Mouse (Mus musculus) heart, adult 2 months (tissue): ENCODE data around the gene Fam3b. TPM values are rescaled to one million over a fixed set of nuclear protein-coding genes. Genes with fewer than 3 reads are reported as not detected.

ENCODE experiments used
- DNase-seq, 2 experiments: peaks; one replicate each; pipeline ENCODE4 v3.0.0; 2021
- H3K27ac ChIP-seq: fragments of 200-600 bp; 2 replicates; pipeline ENCODE4 v1.8.1; 2022
- H3K27me3 ChIP-seq: fragments of 200-500 bp; 2 replicates; pipeline ENCODE4 v1.6.1; 2012; ENCODE audit warnings: mild to moderate bottlenecking, low read length, inconsistent platforms, mixed read lengths; ENCODE audit not compliant: control insufficient read depth, insufficient read depth
- H3K36me3 ChIP-seq: fragments of 200-500 bp; 2 replicates; pipeline ENCODE4 v1.6.1; 2012; ENCODE audit warnings: low read length, inconsistent platforms; ENCODE audit not compliant: control insufficient read depth, insufficient read depth
- H3K4me1 ChIP-seq: fragments of 200-500 bp; 2 replicates; pipeline ENCODE4 v1.6.1; 2011; ENCODE audit warnings: low read length; ENCODE audit not compliant: control insufficient read depth, insufficient read depth
- H3K4me3 ChIP-seq: fragments of 200-600 bp; 2 replicates; pipeline ENCODE4 v1.8.1; 2022
- H3K79me2 ChIP-seq: fragments of 200-500 bp; replicated peaks from 2 replicates; pipeline ENCODE4 v1.6.1; 2012; ENCODE audit warnings: mild to moderate bottlenecking, inconsistent platforms, low read length, moderate library complexity, mixed read lengths; ENCODE audit not compliant: control insufficient read depth, insufficient read depth
- H3K9ac ChIP-seq: fragments of 200-500 bp; 2 replicates; pipeline ENCODE4 v1.6.1; 2012; ENCODE audit warnings: low read depth, mild to moderate bottlenecking, control low read depth, inconsistent platforms, low read length, mixed read lengths
- CTCF ChIP-seq: fragments of 200-600 bp; IDR thresholded peaks from 2 replicates; pipeline ENCODE4 v1.8.1; 2022; ENCODE audit warnings: antibody characterized with exemption, mild to moderate bottlenecking, moderate library complexity
- EP300 ChIP-seq: fragments of 200-500 bp; IDR thresholded peaks from 2 replicates; pipeline ENCODE4 v1.6.1; 2011; ENCODE audit warnings: low read depth, low read length, control low read depth; ENCODE audit not compliant: insufficient read depth
- POLR2A ChIP-seq: fragments of 200-500 bp; IDR thresholded peaks from 2 replicates; pipeline ENCODE4 v1.6.1; 2011; ENCODE audit warnings: mild to moderate bottlenecking, low read depth, low read length, control low read depth; ENCODE audit not compliant: insufficient read depth
- WGBS: fragments of 180-500 bp; shearing (Covaris S2); methylation state at CpG from one replicate; pipeline ENCODE4 v1.1.7; 2018; 5-methylcytosine and 5-hydroxymethylcytosine counted together
- intact Hi-C: fragments of 180-260 bp; cut with DNase I; formaldehyde crosslinking; loops from one replicate; pipeline ENCODE4 v1.15.1; 2025
- polyA plus RNA-seq: library from polyadenylated mRNA; depleted of rRNA; stranded (reverse); fragments of >200 nt; gene quantifications from 2 replicates; pipeline ENCODE4 v1.2.3, GENCODE M21; 2012
- total RNA-seq, 2 experiments: library from RNA; stranded (reverse); gene quantifications; 2 replicates each; pipeline ENCODE4 v1.2.3; 2021

The Fam3b gene
- total and polyA plus RNA-seq, 3 experiments, result not detected

DNA sequence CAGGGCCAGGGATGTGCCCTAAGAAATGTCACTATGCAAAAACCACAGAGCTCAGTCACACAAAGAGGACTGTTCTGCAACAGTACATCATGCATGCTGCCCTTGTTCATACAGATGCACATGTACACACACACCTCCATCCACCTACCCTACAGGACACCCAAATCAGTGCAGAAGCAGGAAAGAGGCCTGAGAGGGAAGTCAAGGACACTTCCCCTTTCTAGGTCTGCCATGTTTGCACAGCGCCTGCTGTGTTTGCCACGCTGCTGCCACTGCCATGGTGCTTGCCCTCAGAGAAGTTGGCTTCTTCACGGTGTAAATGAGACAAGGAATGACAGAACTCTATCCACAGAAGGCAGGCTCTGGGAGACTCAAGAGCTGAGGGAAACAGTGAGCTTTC, 10.8 kb downstream of the Fam3b start:
- Histone ChIP-seq H3K4me1 (no peaks in the 10 kb centered on the region), H3K36me3 (no peaks in the 10 kb centered on the region), H3K9ac (no peak overlapping the region), H3K27ac (no peak overlapping the region), H3K79me2 (no peaks in the 10 kb centered on the region), H3K27me3 (no peaks in the 10 kb centered on the region), H3K4me3 (no peak overlapping the region)
- intact Hi-C loops, result no loop called here
- no peak for TF ChIP-seq EP300
- no peak for TF ChIP-seq POLR2A
- no peak for TF ChIP-seq CTCF
- DNase-seq, result no peak
- WGBS, result 79% methylated on average over 3 of the region's 3 CpGs

DNA sequence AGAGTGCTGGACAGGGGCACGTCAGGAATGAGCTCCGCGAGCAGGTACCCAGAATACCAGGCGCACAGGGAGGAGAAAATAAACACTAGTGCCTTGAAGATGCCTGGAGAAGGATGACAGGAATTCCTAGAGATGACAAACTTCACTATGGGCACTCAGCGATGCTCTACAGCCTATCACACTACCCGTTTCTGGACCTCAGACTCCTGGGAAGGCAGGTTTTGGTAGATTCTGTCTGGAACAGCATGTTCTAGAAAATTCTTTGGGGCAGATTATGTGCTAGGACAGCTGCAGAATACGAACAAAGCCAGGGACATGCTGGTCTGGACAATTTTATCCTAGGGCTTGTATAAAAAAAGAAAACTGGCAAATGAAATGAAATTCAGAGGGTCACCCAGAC, 13.7 kb downstream of the Fam3b start:
- no peaks in the 10 kb centered on the region for H3K27me3 ChIP-seq
- intact Hi-C loops, result no loop called here
- DNase-seq, result no peak

DNA sequence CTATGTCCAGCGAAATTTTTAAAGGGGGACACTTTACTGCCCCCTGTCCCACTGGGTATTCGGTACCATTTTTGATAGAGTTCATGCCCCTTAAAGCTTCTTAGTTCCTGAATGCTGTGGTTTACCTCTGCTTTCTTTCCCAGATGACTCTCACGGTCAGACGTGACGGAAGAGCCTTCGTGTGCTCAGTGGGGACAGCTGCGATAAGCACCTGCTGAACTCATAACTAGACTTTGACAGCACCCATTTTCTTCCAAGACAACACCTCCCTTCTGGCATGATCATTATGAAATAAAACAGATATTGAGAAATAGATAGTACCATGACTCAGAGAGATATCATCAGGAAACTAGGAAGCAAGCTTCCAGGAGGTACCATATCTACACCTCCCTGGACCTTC, 15.2 kb downstream of the Fam3b start:
- intact Hi-C loops, result no loop called here
- TF ChIP-seq EP300, result no peak
- no peak for TF ChIP-seq POLR2A
- TF ChIP-seq CTCF, result no peak
- Histone ChIP-seq H3K4me3 (no peak overlapping the region), H3K36me3 (no peaks in the 10 kb centered on the region), H3K27me3 (no peaks in the 10 kb centered on the region), H3K79me2 (no peaks in the 10 kb centered on the region), H3K4me1 (no peaks in the 10 kb centered on the region), H3K27ac (no peak overlapping the region), H3K9ac (no peak overlapping the region)
- WGBS, result 91% methylated on average over 7 of the region's 7 CpGs
- DNase-seq, result no peak

More for the DNA sequence above, 13.7 kb downstream of the Fam3b start:
- Histone ChIP-seq H3K36me3 (no peaks in the 10 kb centered on the region), H3K79me2 (no peaks in the 10 kb centered on the region), H3K9ac (no peak overlapping the region), H3K4me3 (no peak overlapping the region), H3K27ac (no peak overlapping the region), H3K4me1 (no peaks in the 10 kb centered on the region)
- TF ChIP-seq POLR2A (no peak), EP300 (no peak), CTCF (no peak)
- 86% methylated on average over 7 of the region's 7 CpGs for WGBS

DNA sequence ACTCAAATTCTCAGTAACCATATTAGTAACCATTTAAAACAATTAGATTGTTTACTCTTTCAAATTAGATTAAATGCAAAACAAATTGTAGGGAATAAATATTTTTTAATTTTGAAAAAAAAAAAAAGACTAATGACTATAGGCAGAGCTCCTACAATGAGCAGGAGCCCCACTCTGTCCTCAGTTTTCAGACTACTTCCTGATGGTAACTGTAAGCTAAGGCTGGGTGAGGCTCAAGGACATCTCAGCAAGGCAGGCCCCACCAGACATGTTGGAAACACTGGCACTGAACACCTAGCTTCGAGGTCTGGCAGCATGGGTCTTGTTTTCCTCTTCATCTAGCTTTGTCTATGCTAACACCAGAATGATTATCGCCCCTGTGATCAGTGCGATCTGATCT, 16.5 kb downstream of the Fam3b start:
- Histone ChIP-seq H3K36me3 (no peaks in the 10 kb centered on the region), H3K4me3 (no peak overlapping the region), H3K79me2 (no peaks in the 10 kb centered on the region), H3K27ac (no peak overlapping the region), H3K27me3 (no peaks in the 10 kb centered on the region), H3K4me1 (no peaks in the 10 kb centered on the region), H3K9ac (no peak overlapping the region)
- TF ChIP-seq POLR2A, result no peak
- no peak for TF ChIP-seq EP300
- no peak for TF ChIP-seq CTCF
- DNase-seq, result no peak
- 87% methylated on average over 3 of the region's 3 CpGs for WGBS
- intact Hi-C loops, result no loop called here

DNA sequence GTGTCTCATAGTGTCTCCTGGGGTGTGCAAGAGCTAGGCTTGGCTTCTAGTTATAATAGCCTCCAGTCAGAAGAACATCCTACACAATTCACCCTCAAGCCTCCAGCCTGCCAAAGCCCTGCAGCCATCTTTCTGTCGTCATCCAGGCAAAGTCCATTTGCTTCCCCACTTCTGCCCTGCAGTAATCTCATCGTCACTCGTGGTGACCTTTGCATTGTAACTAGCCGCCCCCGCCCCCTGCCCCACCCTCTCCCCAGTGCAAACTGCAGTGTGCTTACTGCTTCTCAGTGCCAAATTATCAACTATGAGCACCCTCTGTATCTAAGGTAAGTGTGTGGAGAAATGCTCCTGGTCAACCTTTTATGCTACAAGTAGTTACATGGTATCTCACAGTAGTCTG, 16.9 kb downstream of the Fam3b start:
- no peaks in the 10 kb centered on the region for H3K4me1 ChIP-seq
- no peaks in the 10 kb centered on the region for H3K36me3 ChIP-seq
- intact Hi-C loops, result no loop called here
- H3K4me3 ChIP-seq, result no peak overlapping the region
- WGBS, result 41% methylated on average over 5 of the region's 5 CpGs
- H3K79me2 ChIP-seq, result no peaks in the 10 kb centered on the region
- H3K27me3 ChIP-seq, result no peaks in the 10 kb centered on the region
- H3K9ac ChIP-seq, result no peak overlapping the region
- no peak for DNase-seq
- no peak for TF ChIP-seq CTCF
- TF ChIP-seq POLR2A, result no peak
- TF ChIP-seq EP300, result no peak
- no peak overlapping the region for H3K27ac ChIP-seq

DNA sequence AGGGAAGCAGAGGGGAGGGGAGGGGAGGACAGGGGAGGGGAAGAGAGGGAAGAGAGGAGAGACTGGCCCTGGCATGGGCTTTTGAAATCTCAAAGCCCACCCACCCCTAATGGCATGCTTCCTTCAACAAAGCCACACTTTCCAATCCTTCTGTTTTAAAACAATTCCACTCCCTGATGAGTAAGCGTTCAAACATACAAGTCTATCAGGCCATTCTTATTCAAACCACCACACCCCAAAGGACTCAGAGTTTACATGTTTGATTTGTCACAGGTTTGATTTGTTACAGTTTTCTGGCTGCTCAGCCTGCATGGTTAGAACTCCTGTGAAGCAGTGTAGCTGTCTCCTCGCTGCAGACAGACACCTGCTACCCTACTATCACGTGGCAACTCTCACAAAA, 18.6 kb downstream of the Fam3b start:
- H3K27me3 ChIP-seq, result no peaks in the 10 kb centered on the region
- H3K9ac ChIP-seq, result no peak overlapping the region
- intact Hi-C loops, result no loop called here
- H3K4me1 ChIP-seq, result no peaks in the 10 kb centered on the region
- no peak for DNase-seq
- H3K79me2 ChIP-seq, result no peaks in the 10 kb centered on the region
- WGBS, result 50% methylated on average over 3 of the region's 3 CpGs
- no peaks in the 10 kb centered on the region for H3K36me3 ChIP-seq
- TF ChIP-seq POLR2A (no peak), CTCF (no peak), EP300 (no peak)
- H3K4me3 ChIP-seq, result no peak overlapping the region
- H3K27ac ChIP-seq, result no peak overlapping the region

DNA sequence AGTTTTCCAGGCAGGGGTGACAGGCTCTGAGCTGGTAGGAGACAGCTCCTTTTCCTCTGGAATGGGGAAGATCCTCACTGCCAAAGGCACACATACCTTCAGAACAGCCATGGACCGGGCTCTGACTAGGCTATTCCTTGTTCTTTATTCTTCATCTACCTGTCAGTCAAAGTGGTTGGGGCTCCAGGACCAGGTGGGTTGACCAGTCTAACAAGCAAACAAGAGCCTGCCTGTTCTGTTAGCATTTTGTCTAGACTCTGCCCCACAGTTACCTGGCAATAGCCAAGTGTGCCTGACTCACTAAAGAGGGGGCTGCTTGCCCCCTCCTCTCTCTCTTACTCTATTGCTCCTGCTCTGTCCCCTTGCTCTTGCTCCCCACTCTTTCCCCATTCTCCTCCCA, 22.2 kb downstream of the Fam3b start:
- Histone ChIP-seq H3K27ac (no peak overlapping the region), H3K4me1 (no peaks in the 10 kb centered on the region), H3K9ac (no peak overlapping the region), H3K27me3 (no peaks in the 10 kb centered on the region), H3K36me3 (no peaks in the 10 kb centered on the region), H3K79me2 (no peaks in the 10 kb centered on the region), H3K4me3 (no peak overlapping the region)
- no peak for TF ChIP-seq POLR2A
- no peak for TF ChIP-seq CTCF
- TF ChIP-seq EP300, result no peak
- intact Hi-C loops, result no loop called here
- WGBS, result 79% methylated on average over 1 of the region's 1 CpGs
- no peak for DNase-seq
